Mouse (Mus musculus) c-Kit-positive CD71-negative TER-119-negative erythroid progenitor cells, embryonic 14.5 days (primary cell): ENCODE results near the gene Igf2r.
A peak's percentile ranks its signal among the peaks of the same experiment; 100 is the strongest.

Experiments used
- DNase-seq: peaks from one replicate; pipeline ENCODE4 v3.0.0-alpha.2; 2013; ENCODE audit warnings: low read depth

Gene Igf2r

GRCm38 (mm10) chr17:12769380-12769921 is at the start of gene Igf2r:
Igf2r (minus strand) TSS chr17:12769664.
- DNase-seq = no peak

- no peak for DNase-seq
Measured at GRCm38 (mm10) chr17:12815885-12816284, 46.4 kb upstream of the Igf2r start.

- DNase-seq = no peak
Measured at GRCm38 (mm10) chr17:12814502-12814901, 45.0 kb upstream of the Igf2r start.

- DNase-seq = no peak
Measured at GRCm38 (mm10) chr17:12810973-12811303, 41.5 kb upstream of the Igf2r start.

- DNase-seq = peak; percentile 60
Measured at GRCm38 (mm10) chr17:12810103-12810972, 40.9 kb upstream of the Igf2r start.

- no peak for DNase-seq
Measured at GRCm38 (mm10) chr17:12808851-12809250, 39.4 kb upstream of the Igf2r start.

GRCm38 (mm10) chr17:12804584-12805445 is 35.4 kb upstream of the Igf2r start:
- no peak for DNase-seq

- DNase-seq = no peak
Measured at GRCm38 (mm10) chr17:12801861-12802540, 32.5 kb upstream of the Igf2r start.

- no peak for DNase-seq
Measured at GRCm38 (mm10) chr17:12799368-12800275, 30.2 kb upstream of the Igf2r start.

- DNase-seq = no peak
Measured at GRCm38 (mm10) chr17:12798571-12798970, 29.1 kb upstream of the Igf2r start.

GRCm38 (mm10) chr17:12797427-12798029 is 28.1 kb upstream of the Igf2r start:
- no peak for DNase-seq

GRCm38 (mm10) chr17:12796633-12797032 is 27.2 kb upstream of the Igf2r start:
- no peak for DNase-seq

GRCm38 (mm10) chr17:12793660-12794406 is 24.4 kb upstream of the Igf2r start:
- no peak for DNase-seq

GRCm38 (mm10) chr17:12792422-12793206 is 23.1 kb upstream of the Igf2r start:
- no peak for DNase-seq

- no peak for DNase-seq
Measured at GRCm38 (mm10) chr17:12791420-12791819, 22.0 kb upstream of the Igf2r start.

GRCm38 (mm10) chr17:12791079-12791406 is 21.6 kb upstream of the Igf2r start:
- DNase-seq = no peak

GRCm38 (mm10) chr17:12790353-12791078 is 21.1 kb upstream of the Igf2r start:
- no peak for DNase-seq
